Mouse (Mus musculus) heart, embryonic 12.5 days (tissue): ENCODE measurements around the gene Slc5a5. TPM values are rescaled to one million over a fixed set of nuclear protein-coding genes. Genes with fewer than 3 reads are reported as not detected.
A peak's percentile ranks its signal among the peaks of the same experiment; 100 is the strongest.

ENCODE experiments used
- ATAC-seq: fragments of 200-750 bp; cut with Nextera tagmentation; 2 replicates; pipeline ENCODE4 v1.8.0; 2017; ENCODE audit warnings: moderate TSS enrichment, moderate library complexity; ENCODE audit not compliant: insufficient number of reproducible peaks, low FRiP score
- H3K27ac ChIP-seq: fragments of 300-500 bp; sonication (generic); 2 replicates; pipeline ENCODE4 v1.5.1; 2016; ENCODE audit warnings: mild to moderate bottlenecking, moderate library complexity; ENCODE audit not compliant: poor library complexity, severe bottlenecking
- H3K27me3 ChIP-seq: fragments of 300-500 bp; sonication (generic); replicated peaks from 2 replicates; pipeline ENCODE4 v1.6.1; 2016; ENCODE audit warnings: mild to moderate bottlenecking, moderate library complexity
- H3K36me3 ChIP-seq: fragments of 300-500 bp; sonication (generic); 2 replicates; pipeline ENCODE4 v1.6.1; 2016; ENCODE audit warnings: mild to moderate bottlenecking, moderate library complexity
- H3K4me1 ChIP-seq: fragments of 300-500 bp; sonication (generic); replicated peaks from 2 replicates; pipeline ENCODE4 v1.6.1; 2016; ENCODE audit warnings: mild to moderate bottlenecking
- H3K4me2 ChIP-seq: fragments of 300-500 bp; sonication (generic); 2 replicates; pipeline ENCODE4 v1.6.1; 2016; ENCODE audit warnings: mild to moderate bottlenecking, moderate library complexity
- H3K4me3 ChIP-seq: fragments of 300-500 bp; sonication (generic); 2 replicates; pipeline ENCODE4 v1.5.1; 2016; ENCODE audit warnings: mild to moderate bottlenecking
- H3K9ac ChIP-seq: fragments of 300-500 bp; sonication (generic); 2 replicates; pipeline ENCODE4 v1.6.1; 2016; ENCODE audit warnings: mild to moderate bottlenecking, moderate library complexity
- H3K9me3 ChIP-seq: fragments of 300-500 bp; sonication (generic); replicated peaks from 2 replicates; pipeline ENCODE4 v1.6.1; 2016; ENCODE audit warnings: mild to moderate bottlenecking, moderate library complexity
- WGBS: fragments of 180-500 bp; shearing (Covaris S2); methylation state at CpG from one replicate; pipeline ENCODE4 v1.1.7; 2016; 5-methylcytosine and 5-hydroxymethylcytosine counted together
- polyA plus RNA-seq: library from polyadenylated mRNA; unstranded; fragments of >200 nt; fragmentation: Nextera tagmentation; extraction: Ambion mirVana; gene quantifications from 2 replicates; pipeline ENCODE4 v1.2.1, GENCODE M21; 2016

Gene Slc5a5
- polyA plus RNA-seq, 1 experiment from 2014 or later, result 0.11 TPM

DNA sequence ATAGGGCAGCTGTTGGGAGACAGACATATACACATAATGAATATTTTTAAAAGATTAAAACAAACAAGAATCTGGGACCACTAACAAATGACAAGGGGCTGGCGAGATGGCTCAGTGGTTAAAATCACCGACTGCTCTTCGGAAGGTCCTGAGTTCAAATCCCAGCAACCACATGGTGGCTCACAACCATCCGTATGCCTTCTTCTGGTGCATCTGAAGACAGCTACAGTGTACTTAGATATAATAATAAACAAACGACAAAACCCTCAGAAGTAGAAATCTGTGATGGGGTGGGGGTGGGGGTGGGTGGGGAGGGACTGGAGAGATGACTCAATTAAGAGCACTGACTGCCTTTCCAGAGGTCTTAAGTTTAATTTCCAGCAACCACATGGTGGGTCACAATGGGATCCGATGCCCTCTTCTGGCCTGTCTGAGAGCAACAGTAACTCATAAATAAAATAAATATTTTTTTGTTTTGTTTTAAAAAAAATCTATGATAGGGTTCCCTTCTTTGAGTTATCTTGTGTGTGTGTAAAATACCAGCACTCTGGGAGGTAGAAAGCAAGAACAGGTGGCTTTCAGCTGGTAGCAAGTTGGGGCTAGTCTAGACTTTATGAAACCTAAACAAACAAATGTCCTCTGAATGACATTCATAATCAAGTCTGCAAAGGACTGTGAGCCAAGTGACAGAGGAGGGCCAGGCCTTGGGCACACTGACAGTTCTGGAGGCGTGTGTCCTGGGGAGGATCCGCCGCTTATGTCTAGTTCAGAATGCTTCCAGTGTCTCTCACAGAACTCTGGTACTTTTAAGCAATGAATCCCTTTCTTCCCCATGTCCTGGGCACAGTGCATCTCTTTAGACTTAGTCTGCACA lies 27.7 kb upstream of the Slc5a5 start:
- Histone ChIP-seq H3K27me3 (no peaks in the 10 kb centered on the region), H3K9me3 (no peaks in the 10 kb centered on the region), H3K4me3 (no peak overlapping the region), H3K9ac (no peak overlapping the region), H3K36me3 (peaks cover 52% of the 10 kb centered on the region), H3K4me1 (0 out of 2 replicates have a peak, but pooled peaks cover 3% of the 10 kb centered on the region), H3K4me2 (no peak overlapping the region), H3K27ac (no peak overlapping the region)
- 83% methylated on average over 9 of the region's 9 CpGs for WGBS
- no peak for ATAC-seq

DNA sequence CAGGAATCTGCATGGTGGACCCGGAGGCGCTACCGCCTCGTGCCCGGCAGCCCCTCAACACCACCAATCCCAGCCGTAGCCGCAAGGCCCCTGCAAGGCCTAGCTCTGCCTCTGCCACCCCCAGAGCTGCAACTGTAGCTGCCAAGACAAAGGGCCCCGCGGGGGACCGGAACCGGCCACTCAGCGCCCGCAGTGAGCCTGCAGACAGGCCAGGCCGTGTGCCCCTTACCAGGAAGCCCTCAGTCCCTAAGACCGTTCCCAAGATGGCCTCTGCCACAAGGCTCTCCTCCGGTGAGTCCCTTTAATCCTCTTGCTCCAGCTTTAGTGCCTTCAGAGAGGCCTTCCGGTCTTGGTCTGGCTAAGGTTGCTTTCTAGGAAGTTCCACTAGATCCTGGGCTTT lies 22.1 kb upstream of the Slc5a5 start:
- Histone ChIP-seq H3K36me3 (peaks cover 92% of the 10 kb centered on the region), H3K4me1 (no peaks in the 10 kb centered on the region), H3K27me3 (no peaks in the 10 kb centered on the region), H3K4me3 (no peak overlapping the region), H3K4me2 (no peak overlapping the region), H3K9me3 (no peaks in the 10 kb centered on the region), H3K27ac (no peak overlapping the region), H3K9ac (no peak overlapping the region)
- WGBS, result 91% methylated on average over 17 of the region's 17 CpGs
- ATAC-seq, result no peak

DNA sequence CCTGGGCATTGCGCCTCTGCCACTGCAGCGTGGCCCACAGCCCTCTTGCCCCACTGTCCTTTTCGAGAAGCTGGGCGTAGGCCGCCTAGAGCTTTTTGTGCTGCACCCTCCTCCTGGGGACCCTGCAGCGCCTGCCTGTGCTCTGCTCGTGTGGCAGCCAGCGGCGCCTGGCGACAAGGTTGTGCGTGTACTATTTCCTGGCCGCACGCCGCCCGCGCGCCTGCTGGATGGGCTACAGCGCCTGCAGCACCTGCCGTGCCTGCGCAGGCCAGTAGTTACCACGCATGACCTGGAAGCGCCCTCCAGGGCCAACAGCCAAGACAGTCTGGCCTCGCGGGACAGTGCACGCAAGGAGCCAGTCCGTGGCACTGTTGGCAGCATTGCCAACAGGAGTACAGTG lies 21.0 kb upstream of the Slc5a5 start:
- WGBS, result 93% methylated on average over 26 of the region's 26 CpGs
- H3K27ac ChIP-seq, result no peak overlapping the region
- no peak overlapping the region for H3K4me3 ChIP-seq
- H3K9me3 ChIP-seq, result no peaks in the 10 kb centered on the region
- H3K27me3 ChIP-seq, result no peaks in the 10 kb centered on the region
- peaks cover 85% of the 10 kb centered on the region for H3K36me3 ChIP-seq
- H3K9ac ChIP-seq, result no peak overlapping the region
- ATAC-seq, result no peak
- no peak overlapping the region for H3K4me2 ChIP-seq
- no peaks in the 10 kb centered on the region for H3K4me1 ChIP-seq

DNA sequence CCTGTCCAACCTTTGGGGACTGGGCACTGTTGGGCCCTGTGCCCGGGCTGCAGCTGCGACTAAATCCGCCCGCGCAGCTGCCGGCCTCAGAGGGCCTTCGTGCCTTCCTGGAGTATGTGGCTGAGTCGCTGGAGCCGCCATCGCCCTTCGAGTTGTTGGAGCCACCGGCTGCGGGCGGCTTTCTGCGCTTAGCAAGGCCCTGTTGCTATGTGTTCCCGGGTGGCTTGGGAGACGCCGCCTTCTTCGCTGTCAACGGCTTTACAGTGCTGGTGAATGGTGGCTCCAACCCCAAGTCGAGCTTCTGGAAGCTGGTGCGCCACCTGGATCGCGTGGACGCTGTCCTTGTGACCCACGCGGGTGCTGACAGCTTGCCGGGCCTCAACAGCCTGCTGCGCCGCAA lies 20.4 kb upstream of the Slc5a5 start:
- H3K36me3 ChIP-seq, result peaks cover 80% of the 10 kb centered on the region
- peaks cover 1% of the 10 kb centered on the region for H3K4me1 ChIP-seq
- H3K27ac ChIP-seq, result no peak overlapping the region
- no peaks in the 10 kb centered on the region for H3K27me3 ChIP-seq
- ATAC-seq, result no peak
- no peak overlapping the region for H3K4me3 ChIP-seq
- WGBS, result 89% methylated on average over 30 of the region's 30 CpGs
- no peak overlapping the region for H3K4me2 ChIP-seq
- H3K9me3 ChIP-seq, result no peaks in the 10 kb centered on the region
- H3K9ac ChIP-seq, result no peak overlapping the region

DNA sequence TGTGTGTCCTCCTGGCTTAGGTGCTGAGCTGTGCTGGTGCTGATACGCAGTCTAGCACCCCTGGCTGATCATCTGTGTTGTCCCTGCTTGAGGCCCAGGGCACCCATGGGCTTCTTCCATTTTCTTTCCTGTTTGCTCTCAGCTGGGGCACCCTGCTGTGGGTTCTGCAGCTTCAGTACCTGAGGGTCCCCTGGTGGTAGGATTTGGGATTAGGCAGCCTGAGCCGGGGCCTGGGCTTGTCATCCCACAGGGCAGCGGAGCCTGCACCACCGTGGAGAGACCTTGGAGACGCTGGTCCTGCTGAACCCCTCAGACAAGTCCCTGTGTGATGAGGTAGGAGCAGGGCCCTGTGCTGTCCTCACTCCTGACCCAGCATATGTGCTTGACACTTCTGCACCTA lies 19.0 kb upstream of the Slc5a5 start:
- Histone ChIP-seq H3K4me1 (peaks cover 14% of the 10 kb centered on the region), H3K27me3 (no peaks in the 10 kb centered on the region), H3K27ac (no peak overlapping the region), H3K9ac (no peak overlapping the region), H3K4me3 (no peak overlapping the region), H3K36me3 (peaks cover 66% of the 10 kb centered on the region), H3K4me2 (no peak overlapping the region), H3K9me3 (no peaks in the 10 kb centered on the region)
- WGBS, result 77% methylated on average over 5 of the region's 5 CpGs
- no peak for ATAC-seq

DNA sequence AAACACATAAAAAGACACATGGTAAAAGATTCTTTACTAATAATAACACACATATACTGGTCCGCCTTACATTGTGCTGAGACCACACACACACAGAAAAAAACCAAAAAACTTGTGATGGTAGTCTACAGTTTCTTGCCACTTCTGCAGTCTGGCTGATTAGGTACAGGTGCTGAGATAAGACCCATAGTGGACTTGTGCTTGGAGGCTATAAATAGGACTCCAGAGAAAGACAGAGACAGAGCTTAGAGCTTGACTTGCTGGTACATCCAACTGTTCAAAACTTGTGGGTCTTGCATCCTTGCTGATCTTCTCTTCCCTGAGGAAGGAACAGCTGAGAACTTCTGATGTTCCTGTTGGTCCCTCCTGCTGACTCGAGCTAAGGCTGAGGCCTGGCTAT lies 15.0 kb upstream of the Slc5a5 start:
- ATAC-seq, result no peak
- no peak overlapping the region for H3K27ac ChIP-seq
- H3K9ac ChIP-seq, result peak overlapping the region; percentile 51; the same call in 1 of the 2 replicates
- peaks cover 25% of the 10 kb centered on the region for H3K36me3 ChIP-seq
- peaks cover 16% of the 10 kb centered on the region for H3K27me3 ChIP-seq
- H3K4me2 ChIP-seq, result peak overlapping the region; percentile 35; the same call in 1 of the 2 replicates
- 76% methylated on average over 2 of the region's 2 CpGs for WGBS
- no peaks in the 10 kb centered on the region for H3K9me3 ChIP-seq
- peaks cover 22% of the 10 kb centered on the region for H3K4me1 ChIP-seq
- H3K4me3 ChIP-seq, result no peak overlapping the region

DNA sequence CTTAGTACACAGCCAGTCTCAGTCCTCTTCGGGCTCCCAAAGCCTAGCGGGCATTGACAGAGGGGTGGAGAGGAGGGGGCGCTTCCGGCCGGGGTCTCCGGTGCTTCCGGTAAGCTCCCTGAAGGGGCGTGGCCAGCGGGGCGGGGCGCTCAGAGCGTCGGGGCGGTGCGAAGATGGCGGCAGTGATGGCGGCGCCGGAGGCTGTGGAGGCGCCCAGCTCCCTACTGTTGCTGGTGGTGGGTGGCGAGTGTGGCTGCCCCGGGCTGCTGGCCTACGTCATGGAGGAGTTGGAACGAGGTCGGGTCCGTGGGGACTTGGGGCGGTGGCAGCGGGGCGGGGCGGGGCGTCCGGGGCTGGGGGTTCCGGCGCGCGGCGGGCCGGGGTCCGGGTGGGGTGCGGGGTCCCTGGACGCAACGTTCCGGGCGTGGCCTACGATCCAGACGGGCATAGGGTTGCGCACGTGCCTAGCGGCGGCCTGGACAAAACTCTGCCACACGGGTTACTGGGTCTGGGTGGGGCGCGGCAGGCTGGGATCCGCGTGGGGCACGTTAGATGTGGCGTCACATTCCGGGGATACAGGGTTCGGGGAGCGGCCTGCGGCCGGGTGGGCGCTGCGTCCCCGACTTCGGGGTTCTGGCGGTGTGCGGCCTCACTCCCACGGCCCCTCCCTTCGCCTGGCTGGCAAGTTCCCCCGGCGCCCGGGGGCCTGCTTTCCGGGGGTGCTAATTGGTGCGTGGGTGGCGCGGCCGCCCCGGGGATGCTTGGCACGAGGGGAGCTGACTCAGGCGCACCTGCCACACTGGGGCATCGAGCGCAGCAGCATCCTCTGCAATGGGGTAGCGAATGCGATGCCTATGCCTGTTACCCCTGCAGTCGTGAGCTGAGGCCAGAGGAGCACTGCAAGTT lies 13.5 kb upstream of the Slc5a5 start, which contains the start of gene Map1s:
Gene Map1s (plus strand): TSS at position 102 of the 906 bp plus-strand sequence.
- Histone ChIP-seq H3K27ac (peak within 1 kb of the TSS; percentile 90), H3K9ac (peak within 1 kb of the TSS; percentile 90), H3K27me3 (peaks cover 20% of the 10 kb centered on the region), H3K36me3 (peaks cover 11% of the 10 kb centered on the region), H3K9me3 (no peaks in the 10 kb centered on the region), H3K4me1 (peaks cover 22% of the 10 kb centered on the region), H3K4me2 (peak within 1 kb of the TSS; percentile 86), H3K4me3 (peak within 1 kb of the TSS; percentile 88)
- under 1% methylated on average over 70 of the region's 86 CpGs for WGBS
- ATAC-seq, result peak; percentile 87

DNA sequence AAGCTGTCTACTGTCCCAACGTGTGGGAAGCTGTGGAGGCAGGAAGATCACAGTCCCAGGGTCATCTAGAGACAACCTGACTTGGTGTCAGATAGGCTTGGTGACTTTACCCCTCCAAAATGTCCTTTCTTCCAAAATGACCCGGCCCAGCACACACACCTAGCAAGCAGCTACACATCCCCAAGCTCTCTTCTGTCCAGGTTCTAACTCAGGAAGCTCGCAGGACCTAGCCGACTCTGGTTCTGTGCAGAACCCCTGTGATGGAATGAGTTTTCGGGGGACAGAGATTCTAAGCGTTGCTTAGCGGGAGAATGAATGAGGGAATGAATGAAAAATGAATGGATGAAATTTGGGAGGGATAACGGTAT lies 12.9 kb upstream of the Slc5a5 start:
- H3K9me3 ChIP-seq, result no peaks in the 10 kb centered on the region
- 18% methylated on average over 8 of the region's 8 CpGs for WGBS
- H3K27ac ChIP-seq, result peak overlapping the region; percentile 90; the same call in 1 of the 2 replicates
- ATAC-seq, result no peak
- peak overlapping the region; percentile 88 for H3K4me3 ChIP-seq
- peak overlapping the region; percentile 90 for H3K9ac ChIP-seq
- H3K27me3 ChIP-seq, result peaks cover 20% of the 10 kb centered on the region
- H3K4me1 ChIP-seq, result peaks cover 22% of the 10 kb centered on the region
- H3K36me3 ChIP-seq, result peaks cover 5% of the 10 kb centered on the region; the same call in 1 of the 2 replicates
- peak overlapping the region; percentile 86 for H3K4me2 ChIP-seq

DNA sequence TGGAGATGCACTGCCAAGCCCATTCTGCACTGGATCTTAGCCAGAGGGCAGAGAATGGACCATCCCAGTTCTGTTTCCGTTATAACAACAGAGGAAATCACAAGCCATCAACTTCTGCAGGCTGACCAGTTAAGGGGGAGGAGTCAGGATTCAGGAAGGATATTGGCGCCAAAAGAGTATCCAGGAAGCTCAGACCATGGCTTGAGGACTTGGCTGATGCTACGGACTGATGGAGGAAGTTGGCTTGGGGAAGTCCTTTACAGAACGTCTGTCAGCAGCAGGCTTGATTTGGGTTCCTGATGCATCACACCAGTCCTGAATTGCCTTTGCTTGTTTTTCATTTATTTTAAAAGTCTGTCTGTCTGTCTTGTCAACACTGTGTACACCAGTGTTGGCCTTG lies 12.0 kb upstream of the Slc5a5 start:
- no peaks in the 10 kb centered on the region for H3K9me3 ChIP-seq
- H3K4me2 ChIP-seq, result no peak overlapping the region
- peaks cover 4% of the 10 kb centered on the region; the same call in 1 of the 2 replicates for H3K36me3 ChIP-seq
- H3K27me3 ChIP-seq, result peaks cover 20% of the 10 kb centered on the region
- H3K4me3 ChIP-seq, result no peak overlapping the region
- H3K27ac ChIP-seq, result no peak overlapping the region
- H3K4me1 ChIP-seq, result peaks cover 22% of the 10 kb centered on the region
- no peak overlapping the region for H3K9ac ChIP-seq
- 55% methylated on average over 4 of the region's 4 CpGs for WGBS
- ATAC-seq, result no peak

DNA sequence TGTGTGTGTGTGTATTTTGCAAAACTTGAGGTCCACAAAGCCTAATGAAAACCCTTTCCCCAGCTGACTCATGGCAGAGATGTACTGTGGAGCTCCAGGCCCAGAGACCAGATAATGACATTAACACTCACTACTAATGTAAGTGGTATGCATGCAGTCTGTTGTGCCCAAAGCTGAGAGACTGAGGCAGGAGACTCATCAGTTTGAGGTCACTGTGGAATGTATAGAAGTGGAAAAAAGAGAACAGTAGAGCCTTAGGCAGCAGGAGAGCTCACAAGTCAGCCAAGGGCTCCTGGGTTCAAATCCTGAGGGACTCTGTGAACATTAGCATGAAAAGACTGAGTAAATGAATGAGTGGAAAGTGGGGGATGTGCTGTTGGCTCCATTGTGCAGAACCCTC lies 11.0 kb upstream of the Slc5a5 start:
- H3K27me3 ChIP-seq, result peaks cover 20% of the 10 kb centered on the region
- peaks cover 22% of the 10 kb centered on the region for H3K4me1 ChIP-seq
- no peak overlapping the region for H3K9ac ChIP-seq
- H3K36me3 ChIP-seq, result no peaks in the 10 kb centered on the region
- H3K4me3 ChIP-seq, result no peak overlapping the region
- H3K4me2 ChIP-seq, result no peak overlapping the region
- H3K27ac ChIP-seq, result no peak overlapping the region
- no peaks in the 10 kb centered on the region for H3K9me3 ChIP-seq
- ATAC-seq, result no peak

DNA sequence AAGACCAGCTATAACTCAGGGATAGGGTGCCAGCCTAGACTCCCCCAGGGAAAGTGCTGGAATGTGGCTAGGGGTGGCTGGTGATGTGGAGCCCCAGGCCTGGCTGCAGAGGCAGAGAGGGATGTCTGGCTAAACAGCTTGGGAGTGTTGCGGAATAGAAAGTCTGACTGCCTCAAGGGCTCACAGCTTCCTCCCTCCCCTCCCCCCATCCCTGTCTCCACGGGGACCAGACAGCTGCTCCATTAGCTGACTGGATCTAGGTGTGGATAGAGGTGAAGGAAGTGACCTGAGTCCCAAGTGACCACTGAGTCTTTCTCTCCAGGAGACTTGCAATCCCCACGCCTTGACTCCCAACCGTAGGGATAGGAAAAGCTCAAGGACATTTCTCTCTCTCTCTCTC lies 10.6 kb upstream of the Slc5a5 start:
- Histone ChIP-seq H3K27ac (no peak overlapping the region), H3K9me3 (no peaks in the 10 kb centered on the region), H3K27me3 (peaks cover 20% of the 10 kb centered on the region), H3K36me3 (no peaks in the 10 kb centered on the region), H3K9ac (no peak overlapping the region), H3K4me3 (no peak overlapping the region), H3K4me1 (peaks cover 27% of the 10 kb centered on the region), H3K4me2 (no peak overlapping the region)
- 42% methylated on average over 4 of the region's 4 CpGs for WGBS
- no peak for ATAC-seq
